Mouse (Mus musculus) lung, embryonic 16.5 days (tissue): Measurements from ENCODE around the gene Mrpl44. TPM values are rescaled to one million over a fixed set of nuclear protein-coding genes. Genes with fewer than 3 reads are reported as not detected.

ENCODE experiments used
- ATAC-seq: fragments of 200-750 bp; cut with Nextera tagmentation; 2 replicates; pipeline ENCODE4 v1.8.0; 2017; ENCODE audit warnings: low read depth, mild to moderate bottlenecking, moderate library complexity
- H3K27ac ChIP-seq: fragments of 300-500 bp; sonication (generic); 2 replicates; pipeline ENCODE4 v1.5.1; 2014; ENCODE audit warnings: mild to moderate bottlenecking, control low read depth, low read length
- H3K27me3 ChIP-seq: fragments of 300-500 bp; sonication (generic); 2 replicates; pipeline ENCODE4 v1.6.1; 2014; ENCODE audit warnings: low read depth, low read length, mixed read lengths; ENCODE audit not compliant: control insufficient read depth, insufficient read depth
- H3K36me3 ChIP-seq: fragments of 300-500 bp; sonication (generic); 2 replicates; pipeline ENCODE4 v1.6.1; 2014; ENCODE audit warnings: low read length; ENCODE audit not compliant: control insufficient read depth, insufficient read depth
- H3K4me1 ChIP-seq: fragments of 300-500 bp; sonication (generic); replicated peaks from 2 replicates; pipeline ENCODE4 v1.6.1; 2014; ENCODE audit warnings: low read length, mixed read lengths; ENCODE audit not compliant: control insufficient read depth, insufficient read depth
- H3K4me2 ChIP-seq: fragments of 300-500 bp; sonication (generic); 2 replicates; pipeline ENCODE4 v1.6.1; 2014; ENCODE audit warnings: low read depth, low read length, control low read depth
- H3K4me3 ChIP-seq: fragments of 300-500 bp; sonication (generic); 2 replicates; pipeline ENCODE4 v1.5.1; 2014; ENCODE audit warnings: mild to moderate bottlenecking, low read length, control low read depth
- H3K9ac ChIP-seq: fragments of 300-500 bp; sonication (generic); 2 replicates; pipeline ENCODE4 v1.6.1; 2014; ENCODE audit warnings: low read length, control low read depth
- H3K9me3 ChIP-seq: fragments of 300-500 bp; sonication (generic); 2 replicates; pipeline ENCODE4 v1.6.1; 2016; ENCODE audit warnings: low read length; ENCODE audit not compliant: control insufficient read depth
- WGBS: fragments of 180-500 bp; shearing (Covaris S2); extraction: QIAGEN DNeasy Blood & Tissue Kit; methylation state at CpG from one replicate; pipeline ENCODE4 v1.1.7; 2014; 5-methylcytosine and 5-hydroxymethylcytosine counted together
- polyA plus RNA-seq: library from polyadenylated mRNA; unstranded; fragments of >200 nt; fragmentation: Nextera tagmentation; extraction: Ambion mirVana; gene quantifications from 2 replicates; pipeline ENCODE4 v1.2.1, GENCODE M21; 2015

Gene Mrpl44
- polyA plus RNA-seq, 1 experiment from 2014 or later: 55.0 TPM

DNA sequence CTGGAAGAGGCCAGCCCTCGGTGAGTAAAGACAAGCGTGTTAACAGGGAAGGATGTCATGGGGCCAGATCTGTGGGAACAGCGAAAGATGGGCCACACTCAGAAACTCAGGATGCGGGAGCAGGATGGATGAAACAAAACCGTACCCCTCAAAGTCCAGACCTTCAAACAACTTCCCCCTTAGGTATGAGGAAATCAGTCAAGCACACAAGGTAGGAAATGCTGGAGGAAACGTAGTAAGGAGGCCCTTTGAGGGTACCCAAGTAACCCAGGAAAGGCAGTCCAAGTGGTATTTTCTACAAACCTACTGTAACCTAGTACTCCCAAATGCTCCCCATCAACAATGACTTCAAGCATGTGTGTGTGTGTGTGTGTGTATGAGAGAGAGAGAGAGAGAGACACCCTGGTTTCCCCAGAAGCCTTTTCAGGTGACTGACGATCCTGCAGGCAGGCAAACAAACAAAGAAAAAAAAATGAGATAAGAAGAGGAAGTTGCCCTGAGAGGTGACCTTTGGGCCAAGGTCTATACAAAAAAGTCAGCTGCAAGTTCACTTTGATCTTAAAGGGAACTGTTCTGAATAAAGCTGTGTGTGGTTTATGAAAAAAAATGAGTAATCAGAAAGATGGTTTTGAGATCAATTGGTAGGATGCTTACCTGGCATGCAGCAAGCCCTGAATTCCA, 23.7 kb upstream of the Mrpl44 start:
- no peak for ATAC-seq
- H3K27ac ChIP-seq: no peak overlapping the region
- 59% methylated on average over 7 of the region's 7 CpGs for WGBS

GRCm38 (mm10) chr1:79752714-79753340, 23.0 kb upstream of the Mrpl44 start:
- H3K4me1 ChIP-seq: peaks cover 5% of the 10 kb centered on the region
- H3K9ac ChIP-seq: no peak overlapping the region
- 64% methylated on average over 4 of the region's 4 CpGs for WGBS
- no peak overlapping the region for H3K4me3 ChIP-seq
- ATAC-seq: no peak
- H3K27me3 ChIP-seq: no peaks in the 10 kb centered on the region
- H3K27ac ChIP-seq: no peak overlapping the region
- no peak overlapping the region for H3K4me2 ChIP-seq
- no peaks in the 10 kb centered on the region; the same call in 1 of the 2 replicates for H3K36me3 ChIP-seq
- no peaks in the 10 kb centered on the region for H3K9me3 ChIP-seq

More for the DNA sequence above, 23.7 kb upstream of the Mrpl44 start:
- H3K4me1 ChIP-seq: peaks cover 4% of the 10 kb centered on the region
- H3K9ac ChIP-seq: no peak overlapping the region
- H3K36me3 ChIP-seq: no peaks in the 10 kb centered on the region; the same call in 1 of the 2 replicates
- no peak overlapping the region for H3K4me2 ChIP-seq
- no peaks in the 10 kb centered on the region for H3K9me3 ChIP-seq
- H3K4me3 ChIP-seq: no peak overlapping the region
- no peaks in the 10 kb centered on the region for H3K27me3 ChIP-seq

GRCm38 (mm10) chr1:79753456-79753855, 22.4 kb upstream of the Mrpl44 start:
- ATAC-seq: no peak
- H3K36me3 ChIP-seq: no peaks in the 10 kb centered on the region; the same call in 1 of the 2 replicates
- H3K4me3 ChIP-seq: no peak overlapping the region
- no peaks in the 10 kb centered on the region for H3K27me3 ChIP-seq
- H3K9ac ChIP-seq: no peak overlapping the region
- no peak overlapping the region for H3K4me2 ChIP-seq
- H3K27ac ChIP-seq: no peak overlapping the region
- WGBS: 80% methylated on average over 3 of the region's 3 CpGs
- H3K4me1 ChIP-seq: peaks cover 6% of the 10 kb centered on the region
- H3K9me3 ChIP-seq: no peaks in the 10 kb centered on the region

DNA sequence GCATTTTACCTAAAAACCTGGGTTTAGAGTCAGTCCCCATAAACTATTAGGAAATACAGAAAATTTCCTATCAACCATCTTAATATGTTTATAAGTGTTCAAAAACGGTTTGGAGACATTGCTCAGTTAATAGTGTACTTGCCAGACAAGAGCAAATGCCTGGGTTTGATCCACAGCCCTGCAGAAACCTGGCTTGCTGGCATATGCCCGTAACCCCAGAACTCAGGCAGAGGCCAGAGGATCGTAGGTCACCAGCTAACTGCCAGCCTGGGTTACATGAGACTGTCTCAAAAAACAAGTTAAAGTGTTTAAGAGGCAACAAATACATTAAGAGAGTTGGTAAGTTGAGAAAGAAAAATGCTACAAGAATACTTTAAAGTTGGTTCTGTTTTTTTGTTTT, 20.9 kb upstream of the Mrpl44 start:
- no peak for ATAC-seq
- 85% methylated on average over 3 of the region's 3 CpGs for WGBS
- no peak overlapping the region for H3K4me2 ChIP-seq
- H3K4me1 ChIP-seq: peaks cover 6% of the 10 kb centered on the region
- H3K27me3 ChIP-seq: no peaks in the 10 kb centered on the region
- H3K9ac ChIP-seq: no peak overlapping the region
- no peak overlapping the region for H3K4me3 ChIP-seq
- no peaks in the 10 kb centered on the region; the same call in 1 of the 2 replicates for H3K36me3 ChIP-seq
- no peaks in the 10 kb centered on the region for H3K9me3 ChIP-seq
- no peak overlapping the region for H3K27ac ChIP-seq

- H3K4me1 ChIP-seq: peaks cover 6% of the 10 kb centered on the region
- H3K36me3 ChIP-seq: no peaks in the 10 kb centered on the region; the same call in 1 of the 2 replicates
- H3K4me3 ChIP-seq: no peak overlapping the region
- H3K27ac ChIP-seq: no peak overlapping the region
- no peaks in the 10 kb centered on the region for H3K27me3 ChIP-seq
- no peaks in the 10 kb centered on the region for H3K9me3 ChIP-seq
- no peak for ATAC-seq
- H3K4me2 ChIP-seq: no peak overlapping the region
- H3K9ac ChIP-seq: no peak overlapping the region
- 40% methylated on average over 2 of the region's 2 CpGs for WGBS
These were observed 20.4 kb upstream of the Mrpl44 start for GRCm38 (mm10) chr1:79755376-79755775.

DNA sequence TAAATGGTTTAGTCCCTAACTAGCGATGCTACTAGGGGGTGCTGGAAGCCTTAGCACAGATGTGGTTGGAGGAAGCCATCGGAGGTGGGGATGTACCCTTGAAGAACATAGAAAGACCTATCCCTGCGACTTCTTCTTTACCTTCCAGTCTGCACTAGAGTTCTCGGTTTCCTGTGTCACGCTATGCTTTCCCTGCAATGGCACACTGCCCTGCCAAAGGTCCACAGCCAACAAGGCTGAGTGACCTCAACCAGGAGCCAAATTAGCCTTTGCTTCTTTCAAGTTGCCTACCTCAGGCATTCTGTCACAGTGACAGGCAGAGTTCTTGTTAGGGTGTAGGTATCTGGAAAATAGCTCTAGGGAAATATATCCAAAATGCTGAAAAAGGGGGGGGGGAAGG, 19.4 kb upstream of the Mrpl44 start:
- ATAC-seq: no peak
- Histone ChIP-seq H3K4me3 (no peak overlapping the region), H3K4me1 (peaks cover 9% of the 10 kb centered on the region), H3K27me3 (no peaks in the 10 kb centered on the region), H3K4me2 (no peak overlapping the region), H3K36me3 (no peaks in the 10 kb centered on the region), H3K9ac (no peak overlapping the region), H3K27ac (peak overlapping the region; percentile 3; the same call in 1 of the 2 replicates), H3K9me3 (no peaks in the 10 kb centered on the region)
- 84% methylated on average over 5 of the region's 5 CpGs for WGBS

GRCm38 (mm10) chr1:79757161-79757560, 18.7 kb upstream of the Mrpl44 start:
- no peak overlapping the region for H3K4me3 ChIP-seq
- no peak overlapping the region for H3K9ac ChIP-seq
- no peaks in the 10 kb centered on the region for H3K36me3 ChIP-seq
- no peaks in the 10 kb centered on the region for H3K27me3 ChIP-seq
- H3K27ac ChIP-seq: peak overlapping the region; percentile 6
- peaks cover 11% of the 10 kb centered on the region for H3K4me1 ChIP-seq
- WGBS: 53% methylated on average over 7 of the region's 7 CpGs
- H3K9me3 ChIP-seq: no peaks in the 10 kb centered on the region
- ATAC-seq: no peak
- no peak overlapping the region for H3K4me2 ChIP-seq

- ATAC-seq: no peak
- WGBS: 57% methylated on average over 4 of the region's 4 CpGs
- Histone ChIP-seq H3K27ac (peak overlapping the region; percentile 6), H3K9me3 (no peaks in the 10 kb centered on the region), H3K4me1 (peaks cover 10% of the 10 kb centered on the region), H3K4me2 (no peak overlapping the region), H3K9ac (no peak overlapping the region), H3K36me3 (no peaks in the 10 kb centered on the region), H3K27me3 (no peaks in the 10 kb centered on the region), H3K4me3 (no peak overlapping the region)
These were observed 18.2 kb upstream of the Mrpl44 start for GRCm38 (mm10) chr1:79757597-79757996.

DNA sequence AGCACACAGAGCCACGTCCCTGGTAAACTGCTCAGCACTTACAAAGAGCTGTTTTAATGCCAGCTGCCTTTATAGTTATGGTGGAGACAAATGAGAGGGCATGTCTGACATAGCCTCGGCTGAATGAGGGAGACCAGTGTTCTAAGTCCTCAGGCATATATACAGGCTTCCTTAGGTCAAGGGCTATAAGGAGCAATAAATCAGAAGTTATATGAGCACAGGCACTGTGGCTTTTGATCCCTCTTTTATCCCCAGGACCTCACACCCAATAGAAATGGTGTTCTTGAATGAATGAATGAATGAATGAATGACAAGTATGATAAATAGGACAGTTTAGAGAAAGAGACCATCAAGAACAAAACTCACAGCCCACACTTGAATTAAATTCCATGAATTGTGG, 16.8 kb upstream of the Mrpl44 start:
- Histone ChIP-seq H3K27me3 (no peaks in the 10 kb centered on the region), H3K4me1 (peaks cover 10% of the 10 kb centered on the region), H3K9me3 (no peaks in the 10 kb centered on the region), H3K9ac (no peak overlapping the region), H3K27ac (no peak overlapping the region), H3K4me3 (no peak overlapping the region), H3K36me3 (no peaks in the 10 kb centered on the region), H3K4me2 (no peak overlapping the region)
- ATAC-seq: no peak
- WGBS: 46% methylated on average over 2 of the region's 2 CpGs
